Mouse (Mus musculus): ENCODE data around the gene Hoxa6. TPM values are rescaled to one million over a fixed set of nuclear protein-coding genes. Genes with fewer than 3 reads are reported as not detected.

Gene Hoxa6
- total RNA-seq, 4 experiments from 2014 or later, result not detected

DNA sequence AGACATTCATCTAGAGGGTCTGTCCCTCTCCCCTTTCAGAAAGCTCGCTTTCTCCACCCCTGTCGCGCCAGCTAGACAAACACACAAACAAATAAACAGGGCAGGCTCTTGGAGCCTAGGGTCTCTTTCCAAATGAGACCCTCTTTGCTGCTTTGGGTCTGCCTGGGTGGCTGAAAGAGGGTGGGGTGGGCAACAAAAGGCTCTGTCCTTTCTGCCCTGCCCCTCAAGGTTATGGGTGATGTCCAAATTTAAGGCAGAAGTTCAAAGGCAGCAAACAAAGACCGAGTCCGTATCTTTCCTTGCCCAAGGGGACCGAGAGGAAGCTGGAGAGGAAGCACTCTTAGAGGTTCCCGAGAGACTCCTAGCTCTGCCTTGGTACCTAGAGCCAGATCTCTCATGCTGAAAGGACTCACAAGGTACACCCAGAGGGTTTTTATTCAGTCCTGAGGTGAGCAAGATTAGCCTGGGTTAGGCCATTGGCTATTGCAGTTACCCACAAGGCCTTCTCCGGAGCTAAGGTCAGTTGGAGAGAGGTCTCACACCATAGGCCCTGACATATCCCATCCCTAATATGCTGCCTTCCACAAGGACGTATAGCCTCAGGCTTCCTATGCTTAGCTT lies 32.6 kb upstream of the Hoxa6 start:
- DNase-seq (ENCODE audit: low spot score in 2 of 2), result no peak

DNA sequence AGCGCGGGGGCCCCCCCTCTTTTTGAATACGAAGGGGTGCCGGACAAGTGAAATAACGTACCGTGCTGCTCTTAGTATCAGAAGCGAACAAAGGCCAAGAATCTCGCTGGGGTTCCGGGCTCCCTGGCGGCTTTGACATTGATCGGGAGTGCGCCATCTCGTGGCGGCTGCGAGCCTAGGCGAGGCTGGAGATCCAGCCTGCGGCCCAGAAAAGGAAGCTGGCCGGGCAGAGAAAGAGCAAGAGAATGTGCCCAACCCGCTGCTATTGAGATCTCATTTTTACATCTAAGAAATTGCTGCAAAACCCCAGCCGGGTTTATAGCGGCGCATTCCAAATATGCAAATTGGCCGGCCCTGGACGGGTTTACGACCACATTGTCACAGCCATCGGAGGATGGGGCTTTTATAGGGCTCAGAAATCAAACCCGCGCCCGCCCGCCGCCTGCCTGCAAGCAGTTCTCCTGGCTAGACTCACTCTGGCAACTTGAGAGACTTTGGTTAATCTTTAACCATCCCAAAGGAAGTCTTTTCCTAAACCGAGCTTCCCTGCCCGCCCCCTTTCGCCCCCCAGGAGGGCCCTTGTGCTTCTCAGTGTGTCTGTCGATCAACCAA lies 32.0 kb upstream of the Hoxa6 start, which contains the start of gene Hoxa10:
Gene Hoxa10, minus strand, starts transcription at position 466 of the 612 bp plus-strand sequence.
- no peak for DNase-seq (ENCODE audit: low spot score in 2 of 2)

DNA sequence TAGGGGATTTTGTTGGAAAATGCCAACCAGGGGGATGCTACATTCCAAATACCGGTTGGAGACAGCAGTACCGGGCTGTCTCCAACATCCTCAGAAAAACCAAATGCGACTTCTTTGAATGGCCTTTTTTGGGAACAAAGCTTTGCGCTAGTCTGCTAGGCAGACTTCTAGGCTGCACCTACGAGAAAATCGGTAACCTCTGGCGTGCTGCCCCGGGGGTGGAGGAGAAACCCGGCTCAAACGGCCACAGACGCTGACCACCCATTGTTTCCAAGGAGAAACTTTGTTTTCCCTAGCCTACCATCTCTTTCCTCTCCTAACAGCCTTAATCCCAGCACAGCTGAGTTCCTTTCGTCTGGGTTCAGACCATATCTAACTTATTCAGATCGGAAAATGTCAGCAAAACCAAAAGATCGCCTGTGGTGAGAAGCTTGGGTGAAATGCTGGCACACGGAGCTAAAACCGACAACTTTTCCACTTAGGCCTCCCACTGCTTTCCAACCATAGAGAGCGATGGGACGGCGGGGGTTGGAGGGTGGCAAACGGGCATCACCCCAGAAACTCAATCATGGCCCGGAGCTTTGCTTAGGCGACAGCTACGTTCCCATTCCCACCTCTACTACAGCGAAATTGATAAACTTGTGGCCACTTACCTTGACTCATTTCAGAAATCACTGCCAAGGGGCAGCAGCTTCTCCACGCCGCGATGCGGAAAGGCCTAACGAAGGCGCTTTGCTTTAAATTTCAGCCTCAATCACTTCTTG lies 31.3 kb upstream of the Hoxa6 start:
- DNase-seq (ENCODE audit: low spot score in 2 of 2), result no peak

DNA sequence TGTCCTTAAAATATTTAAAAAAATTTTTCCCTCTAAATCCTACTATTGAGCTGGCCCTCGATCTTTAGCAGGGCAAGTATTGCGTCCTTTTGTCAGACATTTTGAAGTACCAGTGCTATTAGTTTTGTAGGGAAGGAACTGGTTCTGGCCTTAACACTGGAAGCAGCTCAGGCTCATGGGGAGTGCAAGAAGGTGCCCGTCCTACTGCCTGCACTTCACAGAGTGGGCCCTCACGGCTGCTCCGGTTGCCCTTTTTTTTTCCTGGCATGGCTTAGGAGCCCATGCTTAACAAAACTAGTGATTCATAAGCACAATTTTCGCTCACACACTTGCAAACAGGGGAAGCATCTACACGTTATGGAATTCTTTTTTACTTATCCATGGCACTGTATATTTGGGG lies 30.5 kb upstream of the Hoxa6 start:
- no peak for DNase-seq (ENCODE audit: low spot score in 2 of 2)

DNA sequence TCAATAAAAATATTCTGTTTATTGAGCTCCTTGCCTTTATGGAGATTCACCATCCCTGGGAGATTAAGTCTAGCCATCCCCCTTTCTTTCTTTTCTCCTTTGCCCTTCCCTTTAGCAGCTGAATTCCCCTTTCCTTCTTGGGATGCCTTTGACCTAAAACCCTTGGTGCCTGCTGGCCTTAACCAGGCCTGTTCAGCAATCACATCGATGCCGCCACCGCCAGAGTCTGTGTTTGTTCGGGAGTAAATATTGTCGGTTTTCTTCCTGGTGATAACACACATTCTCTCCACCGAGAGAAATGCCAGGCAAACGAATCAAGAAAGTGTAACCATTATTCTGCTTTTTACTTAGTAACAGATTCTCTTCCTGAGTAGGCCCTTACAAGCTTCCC lies 29.6 kb upstream of the Hoxa6 start:
- no peak for DNase-seq (ENCODE audit: low spot score in 2 of 2)

DNA sequence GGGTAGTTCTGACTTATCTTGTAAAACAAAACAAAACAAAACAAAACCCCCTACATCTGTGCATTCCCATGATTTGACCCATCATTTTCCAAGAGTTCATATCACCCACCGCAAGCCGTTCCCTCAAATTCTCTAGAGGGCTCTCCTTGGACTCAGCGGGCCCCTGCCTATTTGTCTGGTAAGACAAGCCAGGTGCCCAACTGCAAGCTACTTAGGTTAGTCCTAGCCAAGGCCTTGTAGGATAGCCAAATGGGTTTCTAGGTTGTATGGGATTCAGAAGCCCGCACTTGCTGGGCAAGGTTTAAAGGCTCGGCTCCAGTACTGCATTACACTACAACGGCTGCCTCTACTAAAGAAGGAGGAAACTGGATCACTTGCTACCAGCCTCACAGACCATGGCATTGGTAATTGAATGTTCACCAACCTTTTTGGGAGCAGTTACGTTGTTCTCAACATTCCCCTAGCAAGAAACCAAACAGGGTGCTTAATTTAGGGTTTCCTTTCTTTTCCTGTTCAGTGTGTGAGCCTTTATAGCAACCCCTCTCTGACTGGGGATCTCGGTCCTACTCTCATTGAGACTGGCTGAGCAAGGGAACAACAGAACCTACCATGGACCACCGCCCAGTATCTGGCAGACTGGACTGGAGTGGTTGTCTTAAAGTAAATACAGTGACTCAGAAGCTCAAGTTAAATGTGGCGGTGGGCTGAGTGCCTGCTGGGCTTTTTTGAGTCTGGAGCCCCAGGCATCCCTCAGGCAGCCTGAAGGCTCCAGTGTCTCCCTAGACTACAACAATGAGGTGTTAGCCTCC lies 29.0 kb upstream of the Hoxa6 start:
- DNase-seq (ENCODE audit: low spot score in 2 of 2), result no peak

DNA sequence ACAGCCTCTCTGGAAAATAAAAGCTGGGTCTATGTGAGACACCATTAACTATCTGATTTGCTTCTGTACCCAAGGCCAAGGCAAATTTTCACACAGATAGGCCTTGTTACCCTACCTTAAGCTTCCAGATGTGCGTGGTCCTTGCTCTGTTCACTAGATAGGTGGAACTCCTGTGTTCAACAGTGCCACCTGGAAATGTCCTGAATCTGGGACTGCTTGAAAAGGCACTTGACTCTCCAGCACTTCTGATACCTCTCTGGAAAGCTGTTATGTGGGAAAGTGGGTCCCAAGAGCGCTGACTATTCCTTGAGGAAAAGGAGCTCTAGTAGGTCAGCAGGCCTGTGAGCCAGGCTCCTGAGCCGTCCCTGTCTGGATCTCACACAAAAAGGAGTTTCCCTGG lies 28.3 kb upstream of the Hoxa6 start:
- no peak for DNase-seq (ENCODE audit: low spot score in 2 of 2)

DNA sequence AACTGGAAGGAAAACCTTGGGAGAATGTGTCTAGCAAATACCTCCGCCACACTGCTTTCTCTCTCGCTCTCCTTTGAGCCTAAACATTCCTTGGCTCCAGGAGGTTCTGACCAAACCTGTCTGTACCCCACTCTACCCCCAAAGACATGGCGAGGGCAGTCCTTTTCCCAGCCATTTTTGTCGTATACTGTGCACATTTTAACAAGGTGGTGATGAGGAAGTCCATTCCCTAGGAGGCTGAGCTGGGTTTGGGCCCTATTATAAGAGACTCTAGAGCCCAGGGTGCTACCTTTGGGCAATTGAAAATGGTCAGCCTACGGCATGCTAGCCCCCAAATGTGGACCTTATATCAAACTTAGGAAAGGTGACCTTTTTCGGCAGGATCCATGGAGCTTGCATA lies 27.3 kb upstream of the Hoxa6 start:
- no peak for DNase-seq (ENCODE audit: low spot score in 2 of 2)

DNA sequence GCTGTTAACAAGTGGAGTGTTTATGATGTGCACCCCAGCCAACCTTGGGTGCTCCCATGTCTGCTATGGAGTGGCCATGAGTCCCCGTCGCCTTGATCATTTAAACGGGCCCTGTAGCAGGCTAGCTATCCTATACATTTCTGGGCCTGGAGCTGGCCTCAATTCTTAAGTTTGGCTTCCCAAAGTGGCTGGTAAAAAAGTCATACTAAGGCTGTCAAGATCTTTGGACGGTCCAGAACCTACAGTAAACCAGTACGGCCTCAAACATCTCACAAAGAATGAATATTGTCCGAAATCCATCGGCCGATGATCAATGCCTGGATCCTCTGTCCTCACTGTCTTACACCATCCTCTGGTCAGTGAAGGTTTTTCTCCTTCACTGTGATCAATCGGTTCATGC lies 26.7 kb upstream of the Hoxa6 start:
- no peak for DNase-seq (ENCODE audit: low spot score in 2 of 2)

DNA sequence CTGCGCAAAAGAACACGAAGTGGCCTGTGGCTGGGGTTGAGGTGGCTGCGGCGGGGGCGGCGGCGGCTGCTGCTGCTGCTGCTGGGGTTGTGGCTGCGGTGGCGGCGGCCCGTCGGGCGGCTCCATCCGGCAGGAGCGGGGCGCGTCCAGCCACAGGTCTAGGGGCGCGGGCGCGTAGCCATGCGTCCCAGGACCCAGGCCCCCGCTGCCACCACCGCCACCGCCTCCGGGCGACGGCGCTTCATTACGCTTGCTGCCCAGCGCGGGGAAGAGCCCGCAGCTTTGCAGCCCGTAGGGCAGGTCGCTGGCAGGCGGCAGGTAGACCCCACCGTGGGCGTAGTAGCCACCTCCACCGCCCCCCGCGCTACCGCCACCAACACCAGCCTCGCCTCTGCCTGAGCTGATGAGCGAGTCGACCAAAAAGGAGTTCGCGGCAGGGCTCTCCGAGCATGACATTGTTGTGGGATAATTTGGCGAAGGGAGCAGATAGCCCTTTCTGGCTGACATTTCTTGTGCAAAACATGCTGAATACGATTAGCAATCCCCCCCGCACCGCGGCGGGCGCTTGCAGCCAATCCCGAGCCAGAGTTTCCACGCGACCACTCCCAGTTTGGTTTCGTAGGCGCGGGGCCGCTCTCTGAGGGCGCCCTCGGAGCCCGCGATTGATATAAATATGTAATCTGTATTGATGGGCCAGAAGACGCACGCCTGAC lies 26.1 kb upstream of the Hoxa6 start:
- DNase-seq (ENCODE audit: low spot score in 2 of 2), result no peak

DNA sequence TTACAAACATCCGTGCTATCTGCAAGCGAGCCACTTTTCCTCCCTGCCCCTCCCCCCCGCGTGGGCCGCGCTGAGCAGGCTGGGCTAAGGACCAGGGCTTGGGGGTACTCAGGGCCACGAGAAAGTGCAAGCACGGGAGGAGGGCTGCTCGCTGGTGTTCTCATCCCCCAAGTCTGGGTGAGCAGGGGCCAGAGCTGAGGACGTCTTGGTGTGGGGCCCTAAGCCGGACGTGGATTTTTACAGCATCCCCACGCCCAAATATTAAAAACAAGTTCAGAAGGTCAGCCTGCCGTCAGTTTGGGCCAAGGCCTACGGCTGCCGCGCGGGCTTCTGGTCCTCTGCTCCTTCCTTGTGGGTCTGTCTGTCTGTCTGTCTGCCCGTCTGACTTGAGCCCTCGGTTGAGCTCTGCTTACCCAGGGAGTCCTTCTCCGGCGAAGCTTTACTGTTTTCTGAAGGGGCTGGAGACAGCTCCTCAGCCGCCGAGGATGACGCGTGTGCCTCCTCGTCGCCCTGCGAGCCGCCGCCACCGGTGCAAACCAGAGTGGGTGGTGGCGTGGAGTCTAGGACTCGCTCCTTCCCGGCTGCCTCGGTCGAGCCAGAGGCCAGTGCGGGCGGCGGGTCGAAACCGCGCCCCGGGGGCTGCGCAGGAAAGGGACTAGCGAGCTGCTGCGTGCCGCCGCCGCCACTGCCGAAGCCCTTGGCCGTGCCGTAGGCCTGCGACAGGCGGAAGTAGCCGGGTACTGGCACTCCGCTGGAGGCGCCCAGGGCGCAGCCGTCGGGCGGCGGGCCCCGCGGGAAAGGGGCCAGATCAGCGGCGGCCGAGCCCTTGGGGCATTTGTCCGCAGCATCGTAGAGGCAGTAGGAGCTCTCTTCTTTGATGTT lies 25.3 kb upstream of the Hoxa6 start:
- no peak for DNase-seq (ENCODE audit: low spot score in 2 of 2)

DNA sequence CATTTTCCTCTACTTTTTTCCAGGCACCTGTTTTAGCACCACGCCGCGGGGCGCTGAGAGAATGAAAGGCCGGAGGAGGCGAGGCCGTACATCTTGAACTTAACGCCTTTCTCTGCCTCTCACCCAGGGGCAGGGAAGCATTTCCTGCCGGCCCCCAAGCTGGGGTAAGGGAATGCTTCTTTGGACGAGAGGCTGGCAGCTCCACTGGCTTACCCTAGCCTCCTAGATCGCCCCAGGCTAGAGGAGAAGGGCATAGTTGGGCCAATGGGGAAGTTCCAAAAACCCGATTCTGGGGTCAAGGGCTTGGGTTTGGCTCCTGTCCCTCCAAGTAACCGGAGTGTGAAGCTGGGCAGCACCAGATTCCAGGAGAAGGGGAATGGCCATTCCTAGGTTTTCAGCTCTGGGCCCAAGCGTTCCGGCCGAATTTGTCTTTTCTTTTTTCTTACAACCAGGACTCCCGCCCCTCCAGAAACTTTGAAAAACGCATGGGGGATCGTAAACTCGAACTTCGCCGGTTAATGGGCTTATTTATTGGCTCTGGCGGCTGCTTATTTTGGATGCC lies 24.5 kb upstream of the Hoxa6 start:
- DNase-seq (ENCODE audit: low spot score in 2 of 2), result no peak

DNA sequence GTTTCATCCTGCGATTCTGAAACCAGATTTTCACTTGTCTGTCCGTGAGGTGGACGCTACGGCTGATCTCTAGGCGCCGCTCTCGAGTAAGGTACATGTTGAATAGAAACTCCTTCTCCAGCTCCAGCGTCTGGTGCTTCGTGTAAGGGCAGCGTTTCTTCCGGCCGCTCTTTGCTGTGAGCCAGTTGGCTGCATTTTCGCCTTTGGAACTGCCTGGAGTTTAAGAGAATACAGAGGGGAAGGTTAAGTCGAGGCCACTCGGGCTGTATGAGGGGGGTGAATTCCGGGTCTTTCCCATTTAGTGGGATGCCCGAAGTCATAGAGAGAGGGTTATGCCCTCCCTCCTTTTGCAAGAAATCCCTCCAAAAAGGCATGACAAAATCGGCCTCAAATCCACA lies 24.0 kb upstream of the Hoxa6 start:
- DNase-seq (ENCODE audit: low spot score in 2 of 2), result no peak

DNA sequence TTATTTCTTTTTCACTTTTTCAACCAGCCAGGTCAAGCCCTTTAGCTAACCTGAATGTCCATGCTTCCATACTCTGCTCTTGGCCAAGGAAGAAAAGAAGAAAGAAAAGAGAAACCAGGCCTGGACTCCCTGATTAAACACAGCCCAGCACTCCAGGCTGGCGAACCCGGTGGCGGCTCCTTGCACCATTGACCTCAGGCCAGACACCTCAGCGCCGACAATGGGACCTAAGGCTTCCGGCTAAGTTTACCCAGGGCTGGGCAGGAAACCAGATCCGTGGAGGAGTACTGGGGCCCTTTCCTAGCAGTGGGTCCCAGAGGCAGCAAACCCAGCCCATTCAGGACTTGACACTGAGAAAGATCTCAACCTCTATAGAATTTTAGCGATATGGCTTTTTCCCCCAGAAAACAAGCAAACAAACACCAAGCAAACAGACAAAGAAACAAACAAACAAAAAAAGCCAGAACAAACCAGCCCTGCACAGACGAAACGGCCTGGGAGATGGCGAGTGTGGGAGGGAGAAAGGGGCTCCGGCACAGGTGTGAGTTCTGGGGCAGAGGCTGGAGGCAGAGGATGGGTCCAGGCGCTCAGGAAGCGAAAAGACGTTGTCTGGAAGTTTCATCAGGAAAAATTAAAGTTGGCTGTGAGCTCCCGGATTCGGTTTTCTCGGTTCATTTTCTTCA lies 23.5 kb upstream of the Hoxa6 start:
- no peak for DNase-seq (ENCODE audit: low spot score in 2 of 2)

DNA sequence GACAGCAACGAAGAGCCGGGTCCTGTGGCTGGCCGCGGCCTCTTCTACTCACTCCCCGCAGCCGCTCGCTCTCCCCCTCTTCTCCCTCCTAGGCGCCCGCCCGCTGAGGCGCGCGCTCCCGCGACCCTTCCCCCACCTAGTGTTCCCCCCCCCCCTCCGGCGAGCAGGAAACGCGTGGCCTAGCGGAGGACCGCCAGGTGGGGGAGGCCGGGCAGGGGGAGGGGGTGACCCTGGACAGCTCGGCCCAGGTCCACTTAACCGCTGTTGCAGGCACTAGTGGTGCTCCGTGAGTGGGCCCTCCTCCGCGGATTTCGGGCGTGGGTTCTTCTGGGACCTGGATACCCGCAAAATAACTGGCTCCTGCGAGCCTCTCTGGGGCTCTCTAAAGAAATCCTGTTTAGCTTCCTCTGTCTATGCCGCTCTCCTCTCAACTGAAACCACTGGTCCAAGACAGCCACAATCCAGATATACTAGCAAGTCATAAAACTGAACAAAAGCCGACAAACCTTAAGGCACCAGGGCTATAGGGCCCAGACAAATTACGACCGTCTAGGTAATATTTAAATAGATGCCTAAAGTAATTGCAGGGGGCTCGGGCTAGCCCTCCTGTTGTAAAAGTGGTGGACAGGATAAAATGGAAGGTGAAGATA lies 22.1 kb upstream of the Hoxa6 start, which contains the start of gene Hoxa9:
Gene Hoxa9, minus strand, starts transcription at position 574 of the 650 bp plus-strand sequence.
- DNase-seq (ENCODE audit: low spot score in 2 of 2), result no peak

DNA sequence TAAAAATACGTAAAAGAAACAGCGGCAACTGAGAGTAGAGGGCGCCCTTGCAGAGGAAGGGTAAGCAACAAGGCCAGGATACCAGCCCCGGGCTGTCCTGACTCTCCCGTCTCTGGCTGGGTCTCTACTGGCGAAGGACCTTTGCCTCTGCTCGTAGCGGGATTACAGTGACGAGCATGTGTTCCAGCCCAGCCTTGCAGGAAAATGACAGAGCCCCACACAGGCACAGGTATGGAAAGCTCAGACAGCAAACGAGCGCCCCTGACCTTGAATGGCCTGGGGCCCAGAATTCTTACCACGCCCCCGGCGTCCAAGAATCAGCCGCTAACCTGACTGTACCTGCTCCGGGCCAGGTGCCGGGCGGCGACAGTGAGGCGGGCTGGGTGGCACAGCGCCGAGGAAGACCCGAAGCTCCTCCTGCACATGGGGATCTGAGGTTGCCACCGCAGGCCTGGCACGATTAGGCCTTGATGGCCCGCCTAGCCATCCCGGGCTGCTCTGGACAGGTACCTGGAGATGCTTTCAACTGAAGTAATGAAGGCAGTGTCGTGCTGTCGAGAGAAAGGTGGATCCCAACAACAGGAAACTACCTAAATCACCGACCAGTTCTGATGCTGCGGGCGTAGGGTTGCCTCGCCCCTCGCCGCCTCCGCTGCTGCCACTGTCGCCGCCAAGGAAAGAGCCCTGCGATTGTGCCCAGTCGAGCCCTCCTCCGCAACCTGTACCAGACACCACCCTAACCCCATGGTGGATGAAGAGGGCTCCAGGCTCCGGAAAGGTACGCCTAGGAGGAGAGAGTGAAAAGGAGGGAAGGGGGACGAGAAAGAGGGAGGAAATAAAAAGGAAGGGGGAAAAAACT lies 21.3 kb upstream of the Hoxa6 start:
- DNase-seq (ENCODE audit: low spot score in 2 of 2), result no peak

Measured in layer of hippocampus, adult 8-10 months (tissue).